Mouse (Mus musculus) forebrain, embryonic 13.5 days (tissue): Measurements from ENCODE around the gene Chchd6. TPM values are rescaled to one million over a fixed set of nuclear protein-coding genes. Genes with fewer than 3 reads are reported as not detected.

Experiments used
- ATAC-seq: fragments of 200-750 bp; cut with Nextera tagmentation; 2 replicates; pipeline ENCODE4 v1.8.0; 2017
- H3K27ac ChIP-seq: fragments of 300-500 bp; sonication (generic); 2 replicates; pipeline ENCODE4 v1.5.1; 2015; ENCODE audit warnings: inconsistent platforms, mild to moderate bottlenecking, moderate library complexity
- H3K27me3 ChIP-seq: fragments of 300-500 bp; sonication (generic); 2 replicates; pipeline ENCODE4 v1.6.1; 2015; ENCODE audit warnings: mild to moderate bottlenecking, inconsistent platforms
- H3K36me3 ChIP-seq: fragments of 300-500 bp; sonication (generic); 2 replicates; pipeline ENCODE4 v1.6.1; 2015; ENCODE audit warnings: mild to moderate bottlenecking, inconsistent platforms; ENCODE audit not compliant: poor library complexity, severe bottlenecking
- H3K4me1 ChIP-seq: fragments of 300-500 bp; sonication (generic); 2 replicates; pipeline ENCODE4 v1.6.1; 2015; ENCODE audit warnings: inconsistent platforms
- H3K4me2 ChIP-seq: fragments of 300-500 bp; sonication (generic); 2 replicates; pipeline ENCODE4 v1.6.1; 2015; ENCODE audit warnings: inconsistent platforms, mild to moderate bottlenecking, moderate library complexity
- H3K4me3 ChIP-seq: fragments of 300-500 bp; sonication (generic); 2 replicates; pipeline ENCODE4 v1.5.1; 2015; ENCODE audit warnings: mild to moderate bottlenecking, inconsistent platforms
- H3K9ac ChIP-seq: fragments of 300-500 bp; sonication (generic); 2 replicates; pipeline ENCODE4 v1.6.1; 2015; ENCODE audit warnings: mild to moderate bottlenecking, inconsistent platforms
- H3K9me3 ChIP-seq: fragments of 300-500 bp; sonication (generic); replicated peaks from 2 replicates; pipeline ENCODE4 v1.6.1; 2016; ENCODE audit warnings: inconsistent platforms
- WGBS: fragments of 180-500 bp; shearing (Covaris S2); methylation state at CpG from one replicate; pipeline ENCODE4 v1.1.7; 2015; 5-methylcytosine and 5-hydroxymethylcytosine counted together
- polyA plus RNA-seq: library from polyadenylated mRNA; unstranded; fragments of >200 nt; fragmentation: Nextera tagmentation; extraction: Ambion mirVana; gene quantifications from 2 replicates; pipeline ENCODE4 v1.2.1, GENCODE M21; 2015

Gene Chchd6
- polyA plus RNA-seq, 1 experiment from 2014 or later: 108 TPM

GRCm38 (mm10) chr6:89552321-89553011 is 43.0 kb downstream of the Chchd6 start:
- no peak overlapping the region for H3K9ac ChIP-seq
- 84% methylated on average over 6 of the region's 6 CpGs for WGBS
- peaks cover 14% of the 10 kb centered on the region for H3K4me1 ChIP-seq
- no peak; the same call in 1 of the 2 replicates for ATAC-seq
- H3K36me3 ChIP-seq: no peaks in the 10 kb centered on the region
- H3K4me2 ChIP-seq: no peak overlapping the region
- no peak overlapping the region for H3K27ac ChIP-seq
- no peak overlapping the region for H3K4me3 ChIP-seq
- H3K9me3 ChIP-seq: no peaks in the 10 kb centered on the region
- no peaks in the 10 kb centered on the region for H3K27me3 ChIP-seq

GRCm38 (mm10) chr6:89549157-89549556 is 46.3 kb downstream of the Chchd6 start:
- 46% methylated on average over 3 of the region's 3 CpGs for WGBS
- Histone ChIP-seq H3K9ac (no peak overlapping the region), H3K27me3 (no peaks in the 10 kb centered on the region), H3K4me3 (no peak overlapping the region), H3K4me2 (no peak overlapping the region), H3K9me3 (no peaks in the 10 kb centered on the region), H3K36me3 (no peaks in the 10 kb centered on the region), H3K4me1 (peaks cover 6% of the 10 kb centered on the region), H3K27ac (no peak overlapping the region)
- no peak for ATAC-seq

- H3K9me3 ChIP-seq: no peaks in the 10 kb centered on the region
- no peaks in the 10 kb centered on the region for H3K36me3 ChIP-seq
- H3K9ac ChIP-seq: no peak overlapping the region
- ATAC-seq: no peak
- H3K27ac ChIP-seq: no peak overlapping the region
- H3K27me3 ChIP-seq: no peaks in the 10 kb centered on the region
- no peak overlapping the region for H3K4me3 ChIP-seq
- 92% methylated on average over 3 of the region's 3 CpGs for WGBS
- H3K4me2 ChIP-seq: no peak overlapping the region
- H3K4me1 ChIP-seq: peaks cover 2% of the 10 kb centered on the region
Observed at GRCm38 (mm10) chr6:89547951-89548350, 47.5 kb downstream of the Chchd6 start.

GRCm38 (mm10) chr6:89538102-89538751 is 57.2 kb downstream of the Chchd6 start:
- Histone ChIP-seq H3K4me3 (no peak overlapping the region), H3K27ac (no peak overlapping the region), H3K4me2 (no peak overlapping the region), H3K9me3 (no peaks in the 10 kb centered on the region), H3K9ac (no peak overlapping the region), H3K4me1 (no peaks in the 10 kb centered on the region), H3K27me3 (no peaks in the 10 kb centered on the region), H3K36me3 (no peaks in the 10 kb centered on the region)
- ATAC-seq: no peak
- WGBS: 75% methylated on average over 1 of the region's 1 CpGs

DNA sequence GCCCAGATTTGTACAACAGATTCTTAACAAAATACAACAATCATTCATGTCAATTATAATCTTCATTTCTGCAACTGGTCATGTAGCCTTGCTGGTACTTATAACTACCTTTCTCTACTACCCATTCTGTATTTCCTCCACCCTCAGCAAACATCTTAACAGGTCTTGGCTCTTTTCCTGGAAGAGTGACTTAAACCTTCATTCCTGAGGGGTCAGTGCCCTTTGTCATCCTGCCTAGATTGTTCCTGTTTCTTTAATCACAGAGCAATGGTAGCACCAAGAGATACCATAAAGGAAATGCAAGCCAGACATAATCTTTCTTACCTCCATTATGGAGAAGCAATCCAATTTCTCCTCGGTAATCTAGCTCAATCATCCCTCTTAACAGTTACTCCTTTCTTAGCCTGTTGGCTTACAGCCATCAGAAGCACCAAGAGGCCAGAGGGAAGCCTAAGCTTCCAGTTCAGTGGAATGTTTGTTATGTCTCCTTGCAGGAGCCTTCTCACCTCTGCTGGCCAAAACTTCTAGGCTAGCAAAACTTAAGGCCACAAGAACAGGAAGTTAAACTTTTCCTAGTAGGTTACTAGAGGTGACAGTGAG is 59.7 kb downstream of the Chchd6 start:
- Histone ChIP-seq H3K27ac (no peak overlapping the region), H3K36me3 (no peaks in the 10 kb centered on the region), H3K27me3 (no peaks in the 10 kb centered on the region), H3K9me3 (no peaks in the 10 kb centered on the region), H3K9ac (no peak overlapping the region), H3K4me2 (no peak overlapping the region), H3K4me3 (no peak overlapping the region), H3K4me1 (no peaks in the 10 kb centered on the region)
- ATAC-seq: no peak
- WGBS: 76% methylated on average over 1 of the region's 1 CpGs

- peaks cover 7% of the 10 kb centered on the region for H3K4me1 ChIP-seq
- H3K9me3 ChIP-seq: no peaks in the 10 kb centered on the region
- H3K27me3 ChIP-seq: no peaks in the 10 kb centered on the region
- WGBS: 53% methylated on average over 2 of the region's 2 CpGs
- H3K4me2 ChIP-seq: no peak overlapping the region
- ATAC-seq: no peak
- no peaks in the 10 kb centered on the region for H3K36me3 ChIP-seq
- H3K27ac ChIP-seq: no peak overlapping the region
- no peak overlapping the region for H3K4me3 ChIP-seq
- no peak overlapping the region for H3K9ac ChIP-seq
Observed at GRCm38 (mm10) chr6:89524766-89525165, 70.7 kb downstream of the Chchd6 start.

DNA sequence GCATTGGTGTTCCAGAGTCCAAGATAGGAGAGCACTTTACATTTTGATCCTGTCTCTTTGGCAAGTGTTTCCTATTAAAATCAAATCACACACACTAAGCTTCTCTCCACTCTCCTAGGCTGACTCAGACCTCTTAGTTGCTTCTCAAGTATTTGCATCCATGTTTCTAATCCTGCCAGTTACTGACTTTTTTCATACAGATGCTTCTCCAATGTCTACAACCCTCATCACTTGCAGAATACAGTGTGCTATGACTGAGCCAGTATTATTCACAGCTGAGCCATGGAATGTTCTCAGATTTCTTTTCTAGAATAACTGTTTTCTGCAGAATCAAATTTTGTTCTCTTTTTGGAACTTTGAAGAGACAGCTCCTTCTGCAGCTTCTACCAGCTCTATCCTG is 85.3 kb downstream of the Chchd6 start:
- H3K4me1 ChIP-seq: peaks cover 10% of the 10 kb centered on the region; the same call in 1 of the 2 replicates
- H3K27me3 ChIP-seq: no peaks in the 10 kb centered on the region
- no peak overlapping the region for H3K4me3 ChIP-seq
- H3K9me3 ChIP-seq: no peaks in the 10 kb centered on the region
- no peak overlapping the region for H3K4me2 ChIP-seq
- no peak overlapping the region for H3K9ac ChIP-seq
- ATAC-seq: no peak
- H3K36me3 ChIP-seq: no peaks in the 10 kb centered on the region
- no peak overlapping the region for H3K27ac ChIP-seq

DNA sequence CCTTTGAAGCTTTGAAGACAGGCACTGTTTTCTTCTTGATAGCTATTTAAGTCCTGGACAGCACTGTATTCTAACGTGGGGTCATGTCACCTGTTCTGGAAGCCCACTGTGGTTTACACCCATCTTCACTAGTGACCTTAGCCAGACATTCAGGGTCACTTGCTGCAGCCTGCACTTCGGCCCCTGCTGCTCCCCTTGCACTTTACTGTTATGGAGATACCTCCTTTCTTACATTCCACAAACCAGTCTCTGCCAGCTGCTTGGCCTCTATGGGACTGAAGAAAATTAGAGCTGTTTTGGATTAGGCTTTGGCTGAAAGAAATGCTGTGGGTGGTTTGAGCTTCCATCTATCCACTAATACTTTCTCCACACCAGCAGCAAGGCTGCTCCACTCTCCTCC is 86.7 kb downstream of the Chchd6 start:
- Histone ChIP-seq H3K4me2 (no peak overlapping the region), H3K9ac (no peak overlapping the region), H3K9me3 (no peaks in the 10 kb centered on the region), H3K27ac (no peak overlapping the region), H3K4me1 (peaks cover 10% of the 10 kb centered on the region; the same call in 1 of the 2 replicates), H3K4me3 (no peak overlapping the region), H3K27me3 (no peaks in the 10 kb centered on the region), H3K36me3 (no peaks in the 10 kb centered on the region)
- ATAC-seq: no peak
- 70% methylated on average over 2 of the region's 2 CpGs for WGBS

DNA sequence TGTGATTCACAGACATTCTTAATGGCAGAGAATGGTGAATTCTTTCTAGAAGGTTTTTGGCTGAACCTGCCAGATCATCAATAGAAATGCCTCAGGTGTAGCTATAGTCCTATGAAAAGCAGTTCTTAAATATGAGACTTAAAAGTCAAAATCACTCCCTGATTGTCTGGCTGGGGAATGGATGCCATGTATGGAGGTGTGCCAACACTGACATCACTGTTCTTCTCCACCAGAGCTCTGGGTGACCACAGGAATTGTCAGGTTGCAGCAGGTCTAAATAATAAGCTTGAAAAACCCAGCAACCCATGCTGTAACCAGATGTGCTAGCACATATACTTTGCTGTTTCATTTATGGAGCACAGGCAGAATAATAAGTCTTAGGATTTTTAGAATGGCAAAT is 87.2 kb downstream of the Chchd6 start:
- ATAC-seq: no peak
- Histone ChIP-seq H3K9ac (no peak overlapping the region), H3K4me2 (no peak overlapping the region), H3K27ac (no peak overlapping the region), H3K27me3 (no peaks in the 10 kb centered on the region), H3K4me1 (peaks cover 10% of the 10 kb centered on the region; the same call in 1 of the 2 replicates), H3K4me3 (no peak overlapping the region), H3K9me3 (no peaks in the 10 kb centered on the region), H3K36me3 (no peaks in the 10 kb centered on the region)

DNA sequence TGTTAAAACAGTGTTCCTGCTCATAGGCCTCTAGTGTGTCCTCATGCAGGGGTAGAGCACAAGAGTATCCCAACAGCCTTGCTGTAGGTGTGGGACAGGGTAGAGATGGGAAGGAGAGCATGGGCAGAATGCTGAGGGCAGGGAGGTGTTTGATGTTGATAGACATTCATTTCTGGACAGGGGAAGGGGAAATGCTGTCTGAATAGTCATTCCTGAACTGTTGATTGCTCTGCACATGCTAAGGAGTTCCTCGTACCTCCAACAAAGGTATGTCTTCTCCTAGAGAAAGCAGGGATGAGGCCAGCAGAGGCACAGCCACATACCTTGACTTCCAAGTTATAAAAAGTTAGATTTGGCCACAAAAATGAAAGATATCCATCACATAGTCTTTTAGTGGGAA is 95.5 kb downstream of the Chchd6 start:
- H3K9me3 ChIP-seq: no peaks in the 10 kb centered on the region
- no peaks in the 10 kb centered on the region for H3K27me3 ChIP-seq
- 81% methylated on average over 1 of the region's 1 CpGs for WGBS
- no peak overlapping the region for H3K27ac ChIP-seq
- no peaks in the 10 kb centered on the region for H3K36me3 ChIP-seq
- H3K4me1 ChIP-seq: no peaks in the 10 kb centered on the region
- H3K9ac ChIP-seq: no peak overlapping the region
- no peak overlapping the region for H3K4me2 ChIP-seq
- H3K4me3 ChIP-seq: no peak overlapping the region
- ATAC-seq: no peak

DNA sequence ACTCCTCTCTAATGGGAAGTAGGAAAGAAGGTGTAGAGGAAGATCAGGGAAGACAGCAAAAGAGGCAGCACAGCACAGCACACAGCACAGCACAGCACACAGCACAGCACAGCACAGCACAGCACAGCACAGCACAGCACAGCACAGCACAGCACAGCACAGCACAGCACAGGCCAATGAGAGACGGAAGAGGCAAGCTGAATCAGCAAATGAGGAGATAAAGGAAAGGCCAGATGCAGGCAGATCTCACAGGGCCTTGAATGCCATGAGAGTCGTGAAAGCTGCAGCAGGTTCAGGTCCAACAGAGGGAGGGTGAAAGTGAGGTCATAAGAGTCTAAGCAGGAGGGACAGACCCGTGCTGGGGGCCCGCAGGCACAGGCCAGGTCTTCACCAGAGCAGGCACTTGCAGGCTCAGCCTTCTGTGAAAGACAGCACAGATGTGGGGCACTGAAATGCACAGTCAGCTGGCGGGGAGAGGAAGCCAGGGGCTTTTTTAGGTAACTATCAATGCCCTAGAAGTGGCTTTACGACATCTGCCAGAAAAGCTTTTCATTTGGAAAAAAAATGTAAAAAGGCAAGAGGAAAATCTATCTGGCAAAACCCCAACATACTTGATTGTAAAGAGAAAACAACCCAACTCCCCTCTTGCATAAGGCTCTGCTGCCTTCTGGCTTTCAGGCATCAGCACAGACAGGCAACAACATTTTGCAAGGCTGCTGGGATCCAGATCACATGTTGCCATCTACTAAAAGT is 96.5 kb downstream of the Chchd6 start:
- Histone ChIP-seq H3K36me3 (no peaks in the 10 kb centered on the region), H3K4me2 (no peak overlapping the region), H3K27me3 (no peaks in the 10 kb centered on the region), H3K27ac (peak overlapping the region; percentile 61), H3K4me1 (no peaks in the 10 kb centered on the region), H3K4me3 (no peak overlapping the region), H3K9me3 (no peaks in the 10 kb centered on the region), H3K9ac (no peak overlapping the region)
- 0 out of 2 replicates have a peak, but pooled peaks have one; percentile 36 for ATAC-seq
- 51% methylated on average over 6 of the region's 6 CpGs for WGBS

GRCm38 (mm10) chr6:89496916-89497315 is 98.5 kb downstream of the Chchd6 start:
- Histone ChIP-seq H3K27me3 (no peaks in the 10 kb centered on the region), H3K36me3 (no peaks in the 10 kb centered on the region), H3K4me3 (no peak overlapping the region), H3K4me1 (no peaks in the 10 kb centered on the region), H3K27ac (no peak overlapping the region), H3K4me2 (no peak overlapping the region), H3K9ac (no peak overlapping the region), H3K9me3 (no peaks in the 10 kb centered on the region)
- WGBS: 100% methylated on average over 1 of the region's 1 CpGs
- ATAC-seq: no peak
